Mouse (Mus musculus) G1E (cell line): Measurements from ENCODE around the gene Agr2. TPM values are rescaled to one million over a fixed set of nuclear protein-coding genes. Genes with fewer than 3 reads are reported as not detected.

Experiments used
- ATAC-seq: 2 replicates; pipeline ENCODE4 v1.8.0; 2016; ENCODE audit warnings: mild to moderate bottlenecking; ENCODE audit not compliant: insufficient number of reproducible peaks, poor library complexity, low FRiP score, severe bottlenecking; ENCODE audit errors: extremely low read depth
- DNase-seq: peaks from one replicate; pipeline ENCODE4 v3.0.0; 2012; ENCODE audit warnings: low spot score
- H3K27me3 ChIP-seq: 2 replicates; pipeline ENCODE4 v1.6.1; 2012; ENCODE audit warnings: mild to moderate bottlenecking, low read length, inconsistent platforms; ENCODE audit not compliant: insufficient read depth
- H3K36me3 ChIP-seq: replicated peaks from 2 replicates; pipeline ENCODE3; 2012; ENCODE audit warnings: mild to moderate bottlenecking, inconsistent platforms
- H3K4me1 ChIP-seq: 2 replicates; pipeline ENCODE4 v1.6.1; 2012; ENCODE audit warnings: low read depth, low read length, inconsistent platforms, mixed read lengths; ENCODE audit not compliant: insufficient read depth
- H3K4me3 ChIP-seq: 2 replicates; pipeline ENCODE4 v1.5.1; 2012; ENCODE audit warnings: low read depth, mild to moderate bottlenecking, inconsistent platforms, low read length, moderate library complexity, mixed read lengths
- H3K9me3 ChIP-seq: replicated peaks from 2 replicates; pipeline ENCODE4 v1.6.1; 2012; ENCODE audit warnings: inconsistent platforms
- CTCF ChIP-seq: IDR thresholded peaks from 2 replicates; pipeline ENCODE4 v1.5.1; 2012; ENCODE audit warnings: low read depth, low read length, inconsistent platforms, mixed read lengths
- GATA1 ChIP-seq: IDR thresholded peaks from 2 replicates; pipeline ENCODE4 v1.6.1; 2012; ENCODE audit warnings: borderline replicate concordance, low read length, inconsistent platforms, mixed read lengths
- GATA2 ChIP-seq: IDR thresholded peaks from 2 replicates; pipeline ENCODE4 v1.6.1; 2012; ENCODE audit warnings: low read depth, low read length, inconsistent platforms, borderline replicate concordance
- POLR2AphosphoS5 ChIP-seq: IDR thresholded peaks from 2 replicates; pipeline ENCODE4 v1.6.1; 2012; ENCODE audit warnings: low read depth, low read length, inconsistent platforms; ENCODE audit not compliant: insufficient replicate concordance
- TAL1 ChIP-seq: conservative IDR thresholded peaks from 2 replicates; pipeline ENCODE4 v1.6.1; 2012; ENCODE audit warnings: low read depth, low read length, inconsistent platforms, mixed read lengths
- polyA plus RNA-seq: library from polyadenylated mRNA; stranded (reverse); fragments of >175 nt; gene quantifications from 2 replicates; pipeline ENCODE4 v1.2.3, GENCODE M21; 2012
- total RNA-seq, 2 experiments: library from RNA; stranded (forward) in 1 of 2; stranded (reverse) in 1 of 2; fragments of 200-1000 nt in 1 of 2; fragments of >200 nt in 1 of 2; fragmentation: Nextera tagmentation in 1 of 2; gene quantifications; 2 replicates each; pipeline ENCODE4 v1.2.3; 2014 to 2017

The Agr2 gene
- total and polyA plus RNA-seq, 3 experiments: 0.33 TPM; not detected in 2

GRCm38 (mm10) chr12:36040571-36041280 lies 48.0 kb downstream of the Agr2 start:
- H3K4me3 ChIP-seq: no peak overlapping the region
- H3K9me3 ChIP-seq: peaks cover 11% of the 10 kb centered on the region
- TF ChIP-seq GATA1: no peak
- no peak for TF ChIP-seq CTCF
- no peak for TF ChIP-seq GATA2
- no peak for TF ChIP-seq TAL1
- no peak for TF ChIP-seq POLR2AphosphoS5
- no peak for DNase-seq
- H3K4me1 ChIP-seq: no peaks in the 10 kb centered on the region
- H3K27me3 ChIP-seq: no peaks in the 10 kb centered on the region; the same call in 1 of the 2 replicates
- ATAC-seq: no peak
- H3K36me3 ChIP-seq: no peaks in the 10 kb centered on the region

DNA sequence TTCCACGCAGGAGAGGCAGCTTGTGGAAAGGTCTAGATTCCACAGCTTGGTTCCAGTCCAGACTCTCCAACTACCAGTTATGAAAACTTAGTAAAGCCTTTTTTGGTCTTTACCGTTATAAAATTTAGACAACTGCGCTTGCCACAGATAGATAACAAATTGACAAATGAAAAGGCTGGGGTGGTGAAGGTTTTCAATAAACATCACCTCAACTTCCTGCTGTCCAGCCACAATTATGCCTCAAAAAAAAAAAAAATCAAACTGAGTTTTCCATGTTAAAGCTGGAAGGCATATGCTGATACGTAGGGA lies 48.5 kb downstream of the Agr2 start:
- TF ChIP-seq GATA2: no peak
- TF ChIP-seq TAL1: no peak
- no peak for TF ChIP-seq CTCF
- no peak for TF ChIP-seq GATA1
- no peak for TF ChIP-seq POLR2AphosphoS5
- Histone ChIP-seq H3K4me3 (no peak overlapping the region), H3K27me3 (no peaks in the 10 kb centered on the region; the same call in 1 of the 2 replicates), H3K4me1 (no peaks in the 10 kb centered on the region), H3K36me3 (no peaks in the 10 kb centered on the region), H3K9me3 (peaks cover 11% of the 10 kb centered on the region)
- DNase-seq (no peak), ATAC-seq (no peak)

GRCm38 (mm10) chr12:36041703-36042347 lies 49.1 kb downstream of the Agr2 start:
- no peak overlapping the region for H3K4me3 ChIP-seq
- no peaks in the 10 kb centered on the region for H3K36me3 ChIP-seq
- ATAC-seq (no peak), DNase-seq (no peak)
- no peaks in the 10 kb centered on the region for H3K4me1 ChIP-seq
- TF ChIP-seq GATA2 (no peak), POLR2AphosphoS5 (no peak), GATA1 (no peak), TAL1 (no peak), CTCF (no peak)
- H3K9me3 ChIP-seq: peaks cover 11% of the 10 kb centered on the region
- H3K27me3 ChIP-seq: no peaks in the 10 kb centered on the region; the same call in 1 of the 2 replicates

DNA sequence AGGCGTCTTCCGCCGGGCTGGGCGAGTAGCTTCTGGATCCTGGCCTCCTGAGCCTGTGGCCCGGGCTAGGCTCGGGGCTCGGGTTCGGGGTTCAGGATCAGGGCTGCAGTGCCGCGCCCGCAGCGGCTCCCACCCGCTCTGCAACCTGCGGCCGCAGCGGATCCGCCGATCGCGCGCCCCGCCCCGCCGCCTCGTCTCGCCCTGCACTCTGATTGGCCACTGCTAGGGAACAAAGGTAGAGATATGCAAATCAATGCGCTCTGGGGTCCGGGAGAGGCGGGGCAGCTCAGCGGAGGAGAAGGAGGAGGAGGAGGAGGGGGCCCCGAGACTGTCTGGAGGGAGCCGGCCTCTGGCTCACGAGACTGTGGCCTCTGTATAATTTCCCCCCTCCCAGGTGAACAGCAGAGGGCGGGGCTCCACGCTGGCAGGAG lies 49.7 kb downstream of the Agr2 start, which contains the start of gene Tspan13:
Gene Tspan13 (minus strand): TSS at position 153 of the 431 bp plus-strand sequence.
- no peak within 1 kb of the TSS for H3K4me3 ChIP-seq
- H3K27me3 ChIP-seq: no peaks in the 10 kb centered on the region; the same call in 1 of the 2 replicates
- no peaks in the 10 kb centered on the region for H3K4me1 ChIP-seq
- ATAC-seq (no peak), DNase-seq (no peak)
- TF ChIP-seq CTCF (no peak), GATA1 (no peak), GATA2 (no peak)
- H3K36me3 ChIP-seq: no peaks in the 10 kb centered on the region
- peaks cover 11% of the 10 kb centered on the region for H3K9me3 ChIP-seq

DNA sequence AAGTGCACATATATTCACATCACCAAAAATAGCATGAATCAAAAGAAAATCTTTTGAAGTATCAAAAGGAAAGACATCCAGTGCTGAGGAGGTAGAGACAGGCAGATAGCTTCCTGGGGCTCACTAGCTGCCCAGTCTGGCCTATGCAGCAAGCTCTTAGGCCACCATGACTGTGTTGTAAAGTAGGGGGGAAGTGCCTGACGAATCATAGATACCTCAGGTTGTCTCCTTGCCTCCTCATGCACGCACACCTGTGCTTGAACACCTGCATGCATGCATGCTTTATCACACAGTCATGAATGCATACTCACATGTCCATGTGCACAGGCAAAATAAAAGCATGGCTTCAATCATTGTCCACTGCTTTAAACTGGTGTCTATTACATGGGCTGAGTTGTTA lies 52.0 kb downstream of the Agr2 start:
- no peaks in the 10 kb centered on the region for H3K4me1 ChIP-seq
- TF ChIP-seq GATA2 (no peak), POLR2AphosphoS5 (no peak), TAL1 (no peak), CTCF (no peak), GATA1 (no peak)
- DNase-seq (no peak), ATAC-seq (no peak)
- peaks cover 11% of the 10 kb centered on the region for H3K9me3 ChIP-seq
- H3K36me3 ChIP-seq: no peaks in the 10 kb centered on the region
- H3K4me3 ChIP-seq: no peak overlapping the region
- H3K27me3 ChIP-seq: no peaks in the 10 kb centered on the region; the same call in 1 of the 2 replicates

- Histone ChIP-seq H3K4me3 (no peak overlapping the region), H3K27me3 (no peaks in the 10 kb centered on the region; the same call in 1 of the 2 replicates), H3K36me3 (no peaks in the 10 kb centered on the region), H3K9me3 (peaks cover 11% of the 10 kb centered on the region), H3K4me1 (no peaks in the 10 kb centered on the region)
- ATAC-seq: no peak
- no peak for DNase-seq
- no peak for TF ChIP-seq TAL1
Measured at GRCm38 (mm10) chr12:36046196-36046595, 53.5 kb downstream of the Agr2 start.

DNA sequence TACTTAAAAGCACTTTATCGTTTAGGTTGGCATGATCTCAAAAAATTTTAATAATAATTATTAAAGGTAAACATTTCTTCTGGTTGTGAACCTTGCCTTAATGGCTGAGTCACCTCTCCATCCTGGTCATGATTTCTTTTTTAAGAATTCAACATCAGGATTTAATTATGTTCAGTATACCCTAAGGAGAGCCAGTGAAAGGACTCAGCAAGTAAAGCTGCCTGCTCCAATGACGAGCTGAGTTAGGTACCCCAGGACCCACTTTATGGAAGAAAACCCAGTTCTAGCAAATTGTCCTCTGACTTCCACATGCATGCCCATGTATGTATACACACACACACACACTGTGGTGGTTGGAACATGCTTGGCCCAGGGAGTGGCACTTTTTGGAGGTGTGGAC lies 54.9 kb downstream of the Agr2 start:
- ATAC-seq (no peak), DNase-seq (no peak)
- Histone ChIP-seq H3K4me1 (no peaks in the 10 kb centered on the region), H3K27me3 (no peaks in the 10 kb centered on the region; the same call in 1 of the 2 replicates), H3K4me3 (no peak overlapping the region), H3K36me3 (no peaks in the 10 kb centered on the region), H3K9me3 (peaks cover under 1% of the 10 kb centered on the region)
- TF ChIP-seq GATA2 (no peak), CTCF (no peak), GATA1 (no peak), POLR2AphosphoS5 (no peak)
